Mouse (Mus musculus): Measurements from ENCODE around the gene Krt86. TPM values are rescaled to one million over a fixed set of nuclear protein-coding genes. Genes with fewer than 3 reads are reported as not detected.
A peak's percentile ranks its signal among the peaks of the same experiment; 100 is the strongest.

Gene Krt86
- polyA plus RNA-seq (2015; fragmentation: Nextera tagmentation; extraction: Ambion mirVana), result 0.28 and 0.46 TPM in 2 replicates

GRCm38 (mm10) chr15:101472952-101473528, at the start of gene Krt86:
Gene Krt86 (plus strand): TSS chr15:101473478.
- peak; percentile 10 for DNase-seq (ENCODE audit: low spot score)

DNA sequence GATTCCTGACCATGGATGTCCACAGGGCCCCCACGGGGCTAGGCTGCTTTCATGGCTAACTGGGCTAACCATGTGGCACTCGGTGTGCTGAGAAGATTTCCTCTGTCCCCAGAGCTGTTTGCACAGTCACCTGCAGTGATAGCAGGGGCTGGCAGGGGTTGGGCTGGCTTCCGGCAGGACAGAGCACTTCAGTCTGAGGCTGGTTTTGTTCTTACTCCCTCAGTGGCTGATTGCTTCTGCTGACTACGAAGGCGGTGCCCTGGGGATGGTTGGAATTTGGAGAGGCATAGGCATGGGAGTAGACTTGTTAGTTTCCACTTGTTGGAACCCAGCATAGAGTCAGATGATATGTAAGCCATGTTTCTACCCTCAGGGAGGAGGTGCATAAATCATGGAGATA, 48.4 kb upstream of the Krt86 start:
- no peak for DNase-seq (ENCODE audit: low spot score)

DNA sequence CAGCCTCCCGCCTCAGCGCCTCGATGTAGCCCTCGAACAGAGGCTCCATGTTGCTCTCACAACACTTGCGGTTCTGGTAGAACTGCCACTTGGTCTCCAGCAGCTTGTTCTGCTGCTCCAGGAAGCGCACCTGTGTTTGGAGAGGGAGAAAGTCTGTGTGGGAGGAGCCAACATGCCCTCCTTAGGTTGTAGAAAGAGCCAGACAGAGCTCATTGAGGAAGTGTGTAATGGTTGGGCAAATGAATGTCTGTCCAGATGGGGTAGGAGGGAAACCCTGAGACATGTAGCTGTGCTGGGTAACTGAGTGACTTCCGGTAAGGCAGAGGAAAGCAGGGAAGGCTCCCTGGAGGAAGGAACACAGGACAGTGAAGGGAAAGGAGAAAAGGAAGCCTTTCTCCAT, 36.7 kb upstream of the Krt86 start:
- DNase-seq (ENCODE audit: low spot score), result no peak

DNA sequence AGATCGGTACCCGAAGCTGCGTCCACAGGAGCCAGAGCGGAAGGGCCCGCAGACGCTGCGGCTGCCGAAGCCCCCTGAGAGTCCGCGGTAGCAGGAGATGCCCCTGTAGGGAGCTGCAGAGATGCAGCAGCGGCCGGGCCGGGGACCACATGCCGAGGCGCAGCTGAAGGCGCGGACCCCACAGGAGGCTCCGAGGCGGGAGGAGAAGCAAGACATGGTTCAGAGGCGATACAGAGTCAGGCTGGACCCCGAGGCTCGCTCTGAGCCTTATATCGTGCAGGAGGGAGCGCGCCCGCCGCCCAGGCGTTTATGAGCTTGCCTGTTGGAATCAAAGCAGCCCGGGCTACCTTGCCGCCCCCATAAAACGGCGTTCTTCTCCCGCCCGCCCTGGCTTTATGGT, 34.7 kb upstream of the Krt86 start, which contains the start of gene Krt87:
Gene Krt87, minus strand, starts transcription at position 250 of the 400 bp plus-strand sequence.
- no peak for DNase-seq (ENCODE audit: low spot score)

GRCm38 (mm10) chr15:101440837-101441236, 32.4 kb upstream of the Krt86 start:
- DNase-seq (ENCODE audit: low spot score), result no peak

- DNase-seq (ENCODE audit: low spot score), result no peak
These were observed 26.7 kb upstream of the Krt86 start for GRCm38 (mm10) chr15:101446572-101446971.

GRCm38 (mm10) chr15:101447444-101447843, 25.8 kb upstream of the Krt86 start, which contains the start of gene Krt88:
Gene Krt88 (plus strand): TSS chr15:101447744.
- no peak for DNase-seq (ENCODE audit: low spot score)

DNA sequence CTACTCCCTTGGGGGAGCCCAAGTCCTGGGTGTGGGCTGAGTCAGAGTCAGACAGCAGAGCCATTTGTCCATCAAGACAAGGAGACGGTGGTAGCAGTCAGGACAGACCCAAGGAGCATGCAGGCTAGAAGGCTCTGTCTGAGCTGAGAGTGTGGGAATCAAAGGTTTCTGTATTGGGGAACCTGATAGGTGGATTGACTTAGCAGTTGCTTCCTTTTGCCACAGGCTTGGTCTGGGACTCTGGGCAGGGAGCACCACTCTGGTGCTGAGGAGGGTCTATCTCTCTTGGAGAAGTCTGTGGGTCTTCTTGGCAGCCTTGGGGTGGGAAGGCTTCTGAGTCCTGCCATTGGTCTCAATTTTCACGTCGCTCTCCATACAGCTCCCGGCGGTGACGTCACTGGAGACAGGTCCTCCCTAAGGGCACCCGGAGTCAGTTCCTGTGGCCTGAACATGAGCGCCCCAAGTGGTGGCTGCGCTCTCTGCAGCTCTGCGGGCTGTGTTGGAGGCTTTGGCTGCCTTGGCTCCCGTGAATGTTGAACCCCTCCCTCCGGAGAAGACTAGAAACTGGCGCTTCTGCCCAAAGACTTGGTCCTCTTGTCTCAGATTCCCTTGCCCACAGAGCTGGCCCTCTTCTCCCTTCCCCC, 20.1 kb upstream of the Krt86 start:
- DNase-seq (ENCODE audit: low spot score), result peak; percentile 55

GRCm38 (mm10) chr15:101454774-101455173, 18.5 kb upstream of the Krt86 start:
- DNase-seq (ENCODE audit: low spot score), result no peak

- DNase-seq (ENCODE audit: low spot score), result no peak
These were observed 18.0 kb upstream of the Krt86 start for GRCm38 (mm10) chr15:101455292-101455691.

DNA sequence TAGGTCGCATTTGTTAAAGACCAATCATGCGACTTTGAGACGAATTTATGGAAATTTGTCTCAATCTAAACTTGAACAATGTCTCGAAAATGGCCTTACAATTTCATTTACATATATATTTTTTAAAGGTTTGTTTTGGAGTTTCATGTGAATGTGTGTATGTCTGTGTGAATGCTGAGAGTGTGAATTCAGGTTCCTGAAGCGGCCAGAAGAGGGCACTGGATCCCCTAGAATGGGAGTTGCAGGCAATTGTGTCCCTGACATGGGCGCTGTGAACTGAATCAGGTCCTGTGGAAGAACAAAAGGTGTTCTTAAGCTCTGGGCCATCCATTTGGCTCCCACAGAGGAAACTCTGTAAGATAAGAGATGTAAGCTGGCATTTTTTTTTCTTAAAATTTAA, 17.4 kb upstream of the Krt86 start:
- no peak for DNase-seq (ENCODE audit: low spot score)

GRCm38 (mm10) chr15:101458361-101458930, 14.8 kb upstream of the Krt86 start:
- no peak for DNase-seq (ENCODE audit: low spot score)

- DNase-seq (ENCODE audit: low spot score), result no peak
These were observed 14.0 kb upstream of the Krt86 start for GRCm38 (mm10) chr15:101459283-101459682.

- no peak for DNase-seq (ENCODE audit: low spot score)
These were observed 9.6 kb upstream of the Krt86 start, which contains the start of gene Krt81 for GRCm38 (mm10) chr15:101463651-101464050. Gene Krt81 (minus strand): TSS chr15:101463751.

GRCm38 (mm10) chr15:101469093-101469492, 4.2 kb upstream of the Krt86 start:
- DNase-seq (ENCODE audit: low spot score), result no peak

DNA sequence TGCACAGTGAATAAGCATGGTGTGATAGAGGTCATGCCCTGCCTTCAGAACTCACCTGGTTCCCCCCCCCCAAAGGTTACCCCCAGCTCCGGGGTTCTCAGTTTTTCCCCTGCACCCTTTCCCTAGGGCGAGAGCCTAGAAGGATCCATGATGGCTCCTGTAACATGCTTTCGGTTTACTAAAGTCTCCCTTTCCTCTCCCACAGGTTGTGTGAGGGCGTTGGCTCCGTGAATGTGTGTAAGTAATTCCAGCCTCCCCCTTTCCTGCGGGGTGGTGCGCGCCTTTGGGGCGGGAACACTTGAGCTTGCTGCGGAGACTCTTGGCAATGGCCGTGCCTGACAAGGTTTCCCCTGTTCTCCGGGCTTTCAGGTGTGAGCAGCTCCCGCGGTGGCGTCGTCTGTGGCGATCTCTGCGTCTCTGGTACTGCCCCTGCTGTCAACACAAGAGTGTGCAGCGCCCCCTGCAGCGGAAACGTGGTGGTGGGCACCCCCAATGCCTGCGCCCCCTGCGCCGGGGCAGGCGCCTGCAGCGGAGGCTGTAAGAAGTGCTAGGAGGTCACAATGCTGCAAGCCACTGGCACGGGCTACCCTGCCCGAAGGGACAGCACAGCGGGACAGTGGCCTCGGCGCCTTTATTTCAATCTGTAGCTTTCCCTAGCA, 5.9 kb downstream of the Krt86 start:
- peak; percentile 65 for DNase-seq (ENCODE audit: low spot score)

GRCm38 (mm10) chr15:101479666-101480060, 6.4 kb downstream of the Krt86 start:
- no peak for DNase-seq (ENCODE audit: low spot score)

GRCm38 (mm10) chr15:101482056-101482455, 8.8 kb downstream of the Krt86 start:
- DNase-seq (ENCODE audit: low spot score), result no peak

GRCm38 (mm10) chr15:101483646-101484045, 10.4 kb downstream of the Krt86 start:
- DNase-seq (ENCODE audit: low spot score), result no peak

GRCm38 (mm10) chr15:101484939-101485338, 11.7 kb downstream of the Krt86 start:
- no peak for DNase-seq (ENCODE audit: low spot score)

- peak; percentile 65 for DNase-seq (ENCODE audit: low spot score)
These were observed 12.8 kb downstream of the Krt86 start for GRCm38 (mm10) chr15:101485911-101486635.
